Mouse (Mus musculus) kidney, adult 2 months (tissue): ENCODE results near the gene Ptpn18. TPM values are rescaled to one million over a fixed set of nuclear protein-coding genes. Genes with fewer than 3 reads are reported as not detected.

Source experiments
- DNase-seq: peaks from one replicate; pipeline ENCODE4 v3.0.0; 2021
- H3K27ac ChIP-seq: fragments of 200-500 bp; 2 replicates; pipeline ENCODE4 v1.5.1; 2012; ENCODE audit warnings: low read depth, low read length, control low read depth, inconsistent platforms; ENCODE audit not compliant: insufficient read depth
- H3K27me3 ChIP-seq: fragments of 200-500 bp; replicated peaks from 2 replicates; pipeline ENCODE4 v1.6.1; 2012; ENCODE audit warnings: mild to moderate bottlenecking, moderate library complexity, low read length, inconsistent platforms; ENCODE audit not compliant: control insufficient read depth, insufficient read depth
- H3K36me3 ChIP-seq: fragments of 200-500 bp; 2 replicates; pipeline ENCODE4 v1.6.1; 2012; ENCODE audit warnings: mild to moderate bottlenecking, moderate library complexity, low read length, inconsistent platforms; ENCODE audit not compliant: control insufficient read depth, insufficient read depth
- H3K4me1 ChIP-seq: fragments of 200-500 bp; 2 replicates; pipeline ENCODE4 v1.6.1; 2011; ENCODE audit warnings: low read length; ENCODE audit not compliant: control insufficient read depth, insufficient read depth
- H3K4me3 ChIP-seq: fragments of 200-500 bp; 2 replicates; pipeline ENCODE4 v1.5.1; 2011; ENCODE audit warnings: mild to moderate bottlenecking, low read depth, low read length, control low read depth; ENCODE audit not compliant: insufficient read depth
- CTCF ChIP-seq: fragments of 200-500 bp; conservative IDR thresholded peaks from 2 replicates; pipeline ENCODE4 v1.5.1; 2011; ENCODE audit warnings: low read depth, mild to moderate bottlenecking, control low read depth, low read length, moderate library complexity, mixed read lengths; ENCODE audit not compliant: insufficient read depth, insufficient read length
- POLR2A ChIP-seq: fragments of 200-500 bp; IDR thresholded peaks from one replicate; pipeline ENCODE4 v1.6.1; 2011; ENCODE audit warnings: low read depth, low read length, control low read depth
- WGBS: fragments of 180-500 bp; shearing (Covaris S2); methylation state at CpG from one replicate; pipeline ENCODE4 v1.1.7; 2018; 5-methylcytosine and 5-hydroxymethylcytosine counted together
- polyA plus RNA-seq: library from polyadenylated mRNA; depleted of rRNA; stranded (reverse); fragments of >200 nt; gene quantifications from 2 replicates; pipeline ENCODE4 v1.2.3, GENCODE M21; 2012

Gene Ptpn18
- polyA plus RNA-seq, 1 experiment: 42.4 TPM

DNA sequence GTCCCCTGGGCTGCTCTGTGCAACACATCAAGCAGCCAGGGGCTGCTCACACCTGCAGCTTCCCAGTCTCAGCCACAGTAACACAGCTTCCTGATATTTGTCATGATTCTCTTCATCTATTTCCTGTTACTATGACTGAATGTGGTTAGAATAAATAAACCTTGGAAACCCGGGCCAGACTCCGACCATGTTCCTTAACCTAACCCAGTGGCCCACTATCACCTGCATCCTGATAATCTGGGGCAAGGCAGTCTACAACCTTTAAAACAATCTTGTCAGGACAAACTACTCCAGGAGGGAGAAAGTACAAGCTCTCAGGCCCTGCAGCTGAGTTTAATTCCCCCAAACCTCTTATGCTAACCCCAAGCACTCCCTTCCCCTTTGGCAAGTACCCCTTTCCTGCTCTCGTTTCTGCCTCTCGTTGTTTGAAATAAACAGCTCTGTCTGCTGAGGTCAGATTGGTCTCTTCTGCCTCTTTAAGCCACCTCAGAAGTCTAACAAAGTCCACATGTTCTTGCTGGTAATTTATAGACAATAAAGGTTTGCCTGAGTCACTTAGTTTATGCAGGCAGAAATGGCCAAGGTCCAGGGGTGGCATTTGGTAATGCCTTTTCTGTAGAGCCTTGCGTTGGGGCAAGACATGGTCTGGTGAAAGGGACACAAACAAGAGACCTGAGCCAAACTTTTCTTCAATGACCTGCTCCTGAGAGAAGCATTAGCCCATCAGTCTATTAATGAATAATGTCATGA lies 22.5 kb downstream of the Ptpn18 start:
- 42% methylated on average over 5 of the region's 5 CpGs for WGBS
- TF ChIP-seq CTCF (no peak), POLR2A (no peak)
- H3K27ac ChIP-seq: no peak overlapping the region
- H3K4me1 ChIP-seq: no peaks in the 10 kb centered on the region
- no peaks in the 10 kb centered on the region for H3K27me3 ChIP-seq
- no peak for DNase-seq
- no peak overlapping the region for H3K4me3 ChIP-seq
- H3K36me3 ChIP-seq: no peaks in the 10 kb centered on the region

GRCm38 (mm10) chr1:34484470-34484869 lies 24.9 kb downstream of the Ptpn18 start:
- Histone ChIP-seq H3K4me3 (no peak overlapping the region), H3K27me3 (no peaks in the 10 kb centered on the region), H3K27ac (no peak overlapping the region), H3K36me3 (no peaks in the 10 kb centered on the region), H3K4me1 (no peaks in the 10 kb centered on the region)
- WGBS: 79% methylated on average over 10 of the region's 10 CpGs
- DNase-seq: no peak
- TF ChIP-seq POLR2A: no peak
- no peak for TF ChIP-seq CTCF

DNA sequence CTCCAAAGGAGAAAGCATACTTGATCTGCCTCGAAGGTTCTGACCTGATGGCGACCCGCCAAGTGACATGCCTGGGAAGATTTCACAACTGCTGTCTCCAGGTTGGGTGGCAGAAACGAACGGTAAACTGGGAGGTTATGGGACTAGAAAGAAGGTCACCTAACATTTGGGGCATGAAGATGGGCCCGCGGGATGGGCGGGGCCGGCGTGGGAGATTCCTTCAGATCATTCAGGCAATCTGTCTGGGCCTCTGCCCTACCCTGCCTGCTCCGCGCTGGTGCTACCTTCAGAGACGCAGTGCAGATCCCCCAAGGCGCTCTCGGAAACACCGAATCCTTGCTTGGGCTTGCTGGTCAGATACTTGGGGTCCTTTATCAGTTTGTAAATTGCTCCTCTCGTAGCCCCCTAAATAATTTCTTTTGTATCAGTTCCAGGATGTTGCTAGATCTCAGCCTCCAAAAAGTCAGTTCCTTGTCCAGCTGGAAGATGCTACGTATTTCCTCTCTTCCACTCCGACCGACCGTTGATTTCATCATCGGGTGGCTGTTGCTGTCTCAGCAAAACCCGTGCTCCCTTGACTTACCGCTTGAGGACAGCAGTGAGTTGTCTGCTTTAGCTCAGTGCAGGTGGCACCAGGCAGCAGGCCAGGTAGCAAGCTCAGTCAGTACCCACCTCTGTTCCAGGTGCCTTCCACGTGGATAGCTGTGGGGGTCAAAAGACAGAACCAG lies 26.1 kb downstream of the Ptpn18 start:
- no peak overlapping the region for H3K27ac ChIP-seq
- no peak overlapping the region for H3K4me3 ChIP-seq
- no peaks in the 10 kb centered on the region for H3K36me3 ChIP-seq
- TF ChIP-seq POLR2A: no peak
- TF ChIP-seq CTCF: peak; percentile 77
- H3K4me1 ChIP-seq: no peaks in the 10 kb centered on the region
- 7% methylated on average over 25 of the region's 25 CpGs for WGBS
- H3K27me3 ChIP-seq: no peaks in the 10 kb centered on the region
- DNase-seq: peak; percentile 50

DNA sequence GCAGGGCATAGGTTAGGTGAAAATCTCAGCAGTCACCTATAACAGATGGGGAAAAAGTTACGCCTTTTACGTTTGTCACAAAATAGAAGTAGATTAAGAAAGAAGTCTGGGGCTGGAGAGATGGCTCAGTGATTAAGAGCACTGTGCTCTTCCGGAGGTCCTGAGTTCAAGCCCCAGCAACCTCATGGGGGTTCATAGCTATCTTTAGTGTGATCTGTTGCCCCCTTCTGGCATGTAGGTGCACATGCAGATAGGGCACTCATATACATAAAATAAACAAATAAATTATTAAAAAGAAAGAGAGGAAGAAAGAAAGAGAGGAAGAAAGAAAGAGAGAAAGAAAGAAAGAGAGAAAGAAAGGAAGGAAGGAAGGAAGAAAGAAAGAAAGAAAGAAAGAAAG lies 27.8 kb downstream of the Ptpn18 start:
- DNase-seq: no peak
- Histone ChIP-seq H3K27me3 (no peaks in the 10 kb centered on the region), H3K36me3 (no peaks in the 10 kb centered on the region), H3K4me3 (no peak overlapping the region), H3K27ac (no peak overlapping the region), H3K4me1 (no peaks in the 10 kb centered on the region)
- no peak for TF ChIP-seq CTCF
- TF ChIP-seq POLR2A: no peak
- 96% methylated on average over 3 of the region's 3 CpGs for WGBS

DNA sequence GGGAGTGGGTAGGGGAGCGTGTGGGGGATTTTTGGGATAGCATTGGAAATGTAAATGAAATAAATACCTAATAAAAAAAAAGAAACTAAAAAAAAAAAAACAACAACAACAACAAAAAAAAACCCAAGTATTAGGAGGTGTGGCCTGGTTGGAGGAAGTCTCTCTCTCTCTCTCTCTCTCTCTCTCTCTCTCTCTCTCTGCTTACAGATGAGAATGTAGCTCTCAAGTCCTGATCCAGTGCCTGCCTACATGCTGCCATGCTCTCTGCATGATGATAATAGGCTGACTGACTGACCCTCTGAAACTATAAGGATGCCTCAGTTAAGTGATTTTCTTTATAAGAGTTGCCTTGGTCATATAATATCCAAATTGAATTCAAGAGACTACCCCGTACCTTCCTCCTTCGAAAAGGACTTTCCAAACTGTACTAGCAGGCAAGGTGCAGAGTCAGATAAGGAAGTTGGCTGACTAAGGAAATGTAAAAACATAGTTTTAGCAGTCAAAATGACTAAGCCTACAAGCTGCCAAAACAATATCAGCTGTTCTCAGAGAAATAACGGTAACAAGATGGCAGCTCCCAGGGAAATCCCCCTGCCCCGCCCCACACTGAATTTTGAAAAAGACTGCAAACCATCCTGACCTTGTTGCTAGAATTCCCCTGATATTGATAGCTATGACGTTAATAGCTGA lies 30.4 kb downstream of the Ptpn18 start:
- DNase-seq: no peak
- no peak overlapping the region for H3K4me3 ChIP-seq
- H3K36me3 ChIP-seq: no peaks in the 10 kb centered on the region
- 88% methylated on average over 6 of the region's 6 CpGs for WGBS
- no peaks in the 10 kb centered on the region for H3K4me1 ChIP-seq
- no peak overlapping the region for H3K27ac ChIP-seq
- H3K27me3 ChIP-seq: no peaks in the 10 kb centered on the region
- TF ChIP-seq POLR2A: no peak
- no peak for TF ChIP-seq CTCF

DNA sequence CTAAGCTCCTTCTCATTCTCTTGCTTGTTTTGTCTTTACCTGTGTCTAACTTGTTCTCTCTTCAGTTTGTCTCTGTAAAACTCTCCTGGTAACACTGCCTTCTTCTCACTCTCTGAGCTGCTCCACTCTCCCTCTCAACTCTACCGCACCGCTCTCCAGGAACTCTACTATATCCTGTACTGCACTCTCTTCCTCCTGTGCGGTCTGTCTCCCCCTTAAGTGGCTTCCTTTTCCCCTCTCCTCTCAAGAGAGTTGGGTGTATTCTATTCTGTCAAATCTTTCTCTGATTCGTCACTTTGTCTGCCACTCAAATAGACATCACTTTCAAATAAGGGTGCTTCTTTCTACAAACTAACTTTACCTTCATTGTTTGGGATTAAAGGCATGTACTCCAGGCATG lies 31.9 kb downstream of the Ptpn18 start:
- H3K36me3 ChIP-seq: no peaks in the 10 kb centered on the region
- TF ChIP-seq CTCF (no peak), POLR2A (no peak)
- no peak for DNase-seq
- WGBS: 87% methylated on average over 4 of the region's 4 CpGs
- H3K27me3 ChIP-seq: no peaks in the 10 kb centered on the region
- no peaks in the 10 kb centered on the region for H3K4me1 ChIP-seq
- H3K4me3 ChIP-seq: no peak overlapping the region
- H3K27ac ChIP-seq: no peak overlapping the region

- 52% methylated on average over 3 of the region's 3 CpGs for WGBS
- Histone ChIP-seq H3K4me3 (no peak overlapping the region), H3K4me1 (no peaks in the 10 kb centered on the region), H3K27me3 (no peaks in the 10 kb centered on the region), H3K36me3 (no peaks in the 10 kb centered on the region), H3K27ac (no peak overlapping the region)
- DNase-seq: no peak
- TF ChIP-seq CTCF (no peak), POLR2A (no peak)
Observed at GRCm38 (mm10) chr1:34502991-34503390, 43.4 kb downstream of the Ptpn18 start.
